12 mouse cellular contexts compared by ENCODE assay signal in genomic region chr11:101878696-101879095, GRCm38 (mm10). TPM values are rescaled to one million over a fixed set of nuclear protein-coding genes. Genes with fewer than 3 reads are reported as not detected.
DNase-seq lines count a peak whose midpoint lies in the region; ATAC-seq and TF ChIP-seq lines count a peak whose summit lies in the region.
"Had no signal": no experiment of that assay in that cellular context is flagged by ENCODE, and none has a peak within 500 bp of the region (broad histone marks: within the 10 kb centered on the region; RNA-seq: fewer than 3 reads in every experiment).

No protein-coding gene starts in this region.

- TF ChIP-seq CTCF in lung, embryonic 14.5 days (IDR thresholded peaks at IDR 0.05; ENCODE audit: low read depth) = no peak

- no peaks in the 10 kb centered on the region for H3K36me3 ChIP-seq in midbrain, embryonic 12.5 days
- H3K36me3 ChIP-seq in midbrain, embryonic 15.5 days (replicated peaks) = no peaks in the 10 kb centered on the region
- peaks cover 5% of the 10 kb centered on the region; the same call in 1 of the 2 replicates for H3K36me3 ChIP-seq in limb, embryonic 10.5 days
- no peaks in the 10 kb centered on the region for H3K36me3 ChIP-seq in lung, embryonic 14.5 days (ENCODE audit: insufficient read depth)
- H3K36me3 ChIP-seq in heart, embryonic 11.5 days (ENCODE audit: control insufficient read depth, insufficient read depth, low read length) = no peaks in the 10 kb centered on the region
- H3K36me3 ChIP-seq: forebrain, embryonic 15.5 days; hindbrain, embryonic 15.5 days had no signal

- H3K9ac ChIP-seq in midbrain, embryonic 12.5 days (replicated peaks) = no peak overlapping the region
- H3K9ac ChIP-seq in midbrain, embryonic 15.5 days = no peak overlapping the region
- no peak overlapping the region for H3K9ac ChIP-seq in lung, embryonic 14.5 days
- H3K9ac ChIP-seq in heart, embryonic 11.5 days (ENCODE audit: low read depth, low read length) = no peak overlapping the region
- H3K9ac ChIP-seq: forebrain, embryonic 15.5 days; hindbrain, embryonic 15.5 days had no signal

- H3K4me2 ChIP-seq in midbrain, embryonic 12.5 days (replicated peaks) = 0 out of 2 replicates have a peak overlapping the region, but pooled peaks have one; percentile 11
- no peak overlapping the region for H3K4me2 ChIP-seq in midbrain, embryonic 15.5 days
- H3K4me2 ChIP-seq in lung, embryonic 14.5 days = peak overlapping the region; percentile 40
- H3K4me2 ChIP-seq in heart, embryonic 11.5 days = no peak overlapping the region
- H3K4me2 ChIP-seq: forebrain, embryonic 15.5 days; hindbrain, embryonic 15.5 days had no signal

- H3K4me1 ChIP-seq in midbrain, embryonic 12.5 days = peaks cover 24% of the 10 kb centered on the region
- H3K4me1 ChIP-seq in midbrain, embryonic 15.5 days = peaks cover 19% of the 10 kb centered on the region
- peaks cover 69% of the 10 kb centered on the region for H3K4me1 ChIP-seq in limb, embryonic 10.5 days
- peaks cover 49% of the 10 kb centered on the region for H3K4me1 ChIP-seq in lung, embryonic 14.5 days (ENCODE audit: insufficient read depth)
- H3K4me1 ChIP-seq in heart, embryonic 11.5 days (ENCODE audit: control insufficient read depth, insufficient read depth, low read length) = peaks cover 49% of the 10 kb centered on the region

- ATAC-seq in midbrain, embryonic 12.5 days (ENCODE audit: low FRiP score, low read depth) = no peak
- no peak for ATAC-seq in midbrain, embryonic 15.5 days (replicated peaks)
- ATAC-seq in lung, embryonic 14.5 days (ENCODE audit: insufficient read depth) = peak; percentile 50; the same call in 1 of the 2 replicates
- no peak for ATAC-seq in heart, embryonic 11.5 days (replicated peaks; ENCODE audit: insufficient number of reproducible peaks, low FRiP score, low TSS enrichment)
- ATAC-seq: forebrain, embryonic 15.5 days had no signal

- peaks cover 21% of the 10 kb centered on the region for H3K27me3 ChIP-seq in midbrain, embryonic 12.5 days
- H3K27me3 ChIP-seq in midbrain, embryonic 15.5 days (replicated peaks) = no peaks in the 10 kb centered on the region
- H3K27me3 ChIP-seq in limb, embryonic 10.5 days (ENCODE audit: low read depth, poor library complexity, severe bottlenecking) = peaks cover 9% of the 10 kb centered on the region
- no peaks in the 10 kb centered on the region for H3K27me3 ChIP-seq in lung, embryonic 14.5 days (ENCODE audit: insufficient read depth, low read length)
- H3K27me3 ChIP-seq in heart, embryonic 11.5 days (ENCODE audit: control insufficient read depth, insufficient read depth, low read length) = no peaks in the 10 kb centered on the region
- H3K27me3 ChIP-seq: forebrain, embryonic 15.5 days; hindbrain, embryonic 15.5 days had no signal

- no peak overlapping the region for H3K4me3 ChIP-seq in midbrain, embryonic 12.5 days
- H3K4me3 ChIP-seq in midbrain, embryonic 15.5 days = no peak overlapping the region
- H3K4me3 ChIP-seq in limb, embryonic 10.5 days = no peak overlapping the region
- no peak overlapping the region for H3K4me3 ChIP-seq in lung, embryonic 14.5 days (ENCODE audit: low read depth, low read length)
- H3K4me3 ChIP-seq in heart, embryonic 11.5 days (ENCODE audit: low read depth, low read length) = no peak overlapping the region
- H3K4me3 ChIP-seq: forebrain, embryonic 15.5 days; hindbrain, embryonic 15.5 days; myocyte had no signal

- WGBS in midbrain, embryonic 12.5 days = 61% methylated on average over 6 of the region's 6 CpGs
- WGBS in midbrain, embryonic 15.5 days = 58% methylated on average over 6 of the region's 6 CpGs
- 78% methylated on average over 6 of the region's 6 CpGs for WGBS in limb, embryonic 10.5 days
- WGBS in lung, embryonic 14.5 days = 38% methylated on average over 6 of the region's 6 CpGs
- 69% methylated on average over 6 of the region's 6 CpGs for WGBS in heart, embryonic 11.5 days (ENCODE audit: insufficient replicate concordance)

- H3K9me3 ChIP-seq in midbrain, embryonic 12.5 days = no peaks in the 10 kb centered on the region
- H3K9me3 ChIP-seq in midbrain, embryonic 15.5 days = no peaks in the 10 kb centered on the region
- no peaks in the 10 kb centered on the region for H3K9me3 ChIP-seq in limb, embryonic 10.5 days (replicated peaks)
- no peaks in the 10 kb centered on the region for H3K9me3 ChIP-seq in lung, embryonic 14.5 days (ENCODE audit: low read depth, low read length)
- H3K9me3 ChIP-seq in heart, embryonic 11.5 days (replicated peaks; ENCODE audit: control insufficient read depth, low read length) = no peaks in the 10 kb centered on the region
- H3K9me3 ChIP-seq: forebrain, embryonic 15.5 days; hindbrain, embryonic 15.5 days had no signal

- no peak for DNase-seq in limb, embryonic 10.5 days (ENCODE audit: low spot score)
- DNase-seq in lung, embryonic 14.5 days = peak; percentile 80
- DNase-seq in yolk sac, embryonic 10.5 days (ENCODE audit: low spot score) = peak; percentile 61
- DNase-seq in frontal cortex, postnatal 14 days (ENCODE audit: low spot score in 2 of 2) = no peak
- DNase-seq: embryo, embryonic 11 days; kidney, postnatal 4 days had no signal

- H3K27ac ChIP-seq in midbrain, embryonic 12.5 days (replicated peaks) = no peak overlapping the region
- no peak overlapping the region for H3K27ac ChIP-seq in midbrain, embryonic 15.5 days
- H3K27ac ChIP-seq in limb, embryonic 10.5 days = 0 out of 2 replicates have a peak overlapping the region, but pooled peaks have one; percentile 53
- H3K27ac ChIP-seq in lung, embryonic 14.5 days (ENCODE audit: low read depth) = peak overlapping the region; percentile 67; the same call in 1 of the 2 replicates
- H3K27ac ChIP-seq in heart, embryonic 11.5 days (ENCODE audit: low read depth, low read length) = no peak overlapping the region
- H3K27ac ChIP-seq: forebrain, embryonic 15.5 days; hindbrain, embryonic 15.5 days had no signal

RNA-seq across cellular contexts. Expression of gene Meox1, which starts 15.5 kb away (rescaled TPM):
- polyA plus RNA-seq in midbrain, embryonic 12.5 days (2016; fragmentation: Nextera tagmentation; extraction: Ambion mirVana) = 0.23 TPM in 1 of 2 replicates, not detected in the other
- polyA plus RNA-seq in midbrain, embryonic 15.5 days (2015; fragmentation: Nextera tagmentation; extraction: Ambion mirVana) = 0.57 and 0.75 TPM in 2 replicates
- polyA plus RNA-seq in limb, embryonic 10.5 days (2016; fragmentation: Nextera tagmentation; extraction: Ambion mirVana) = 11.2 and 12.1 TPM in 2 replicates
- 7.9 and 9.3 TPM in 2 replicates for polyA plus RNA-seq in lung, embryonic 14.5 days (2014; fragmentation: Nextera tagmentation; extraction: Ambion mirVana)
- polyA plus RNA-seq in heart, embryonic 11.5 days (2014; fragmentation: Nextera tagmentation; extraction: Ambion mirVana) = 13.2 and 14.5 TPM in 2 replicates

Comparison
In these comparisons a context has a peak if more than half of its experiments do, and no peak if none do; other contexts are left out.
1. H3K4me2 ChIP-seq: peak in midbrain, embryonic 12.5 days (single experiment) and lung, embryonic 14.5 days (single experiment); none in midbrain, embryonic 15.5 days (single experiment) and heart, embryonic 11.5 days (single experiment).
2. H3K27ac ChIP-seq: peak in limb, embryonic 10.5 days (single experiment) and lung, embryonic 14.5 days (single experiment); none in midbrain, embryonic 12.5 days (single experiment), midbrain, embryonic 15.5 days (single experiment) and heart, embryonic 11.5 days (single experiment).
3. DNase-seq: peak in lung, embryonic 14.5 days (single experiment) and yolk sac, embryonic 10.5 days (single experiment); none in limb, embryonic 10.5 days (single experiment) and frontal cortex, postnatal 14 days (0 of 2).